Mouse (Mus musculus): ENCODE measurements around the gene Pparg. TPM values are rescaled to one million over a fixed set of nuclear protein-coding genes. Genes with fewer than 3 reads are reported as not detected.

Gene Pparg
- polyA plus RNA-seq, 2 experiments, result 0.67 to 1.7 TPM

DNA sequence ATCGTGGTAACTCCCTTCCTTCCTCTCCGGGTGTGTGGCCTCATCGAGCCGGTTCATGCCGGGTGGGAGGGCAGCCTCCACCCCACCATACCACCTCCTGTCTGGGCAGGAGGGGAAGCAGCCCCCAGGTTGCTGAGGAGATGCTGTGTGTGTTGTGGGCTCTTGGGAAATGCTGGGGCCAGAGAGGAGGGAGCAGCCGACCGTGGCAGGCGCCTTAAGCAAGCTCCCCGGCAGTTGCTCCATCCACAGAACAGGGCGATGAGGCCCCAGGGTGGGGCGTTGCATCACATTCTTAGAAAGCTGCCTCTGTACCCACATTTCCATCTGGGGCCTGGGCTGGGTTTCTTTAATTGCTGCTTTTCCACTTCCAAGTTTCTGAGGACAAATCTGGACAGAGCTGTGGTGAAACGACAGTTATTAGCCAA, 158.5 kb downstream of the Pparg start:
- TF ChIP-seq EP300 (IDR thresholded peaks at IDR 0.05; ENCODE audit: low read depth), result no peak
- no peak for TF ChIP-seq CTCF (IDR thresholded peaks at IDR 0.05; ENCODE audit: low read depth)
- H3K4me2 ChIP-seq (ENCODE audit: low read depth), result peak overlapping the region; percentile 44
- H3K27me3 ChIP-seq (ENCODE audit: control insufficient read depth, insufficient read depth, low read length), result no peaks in the 10 kb centered on the region
- ATAC-seq (ENCODE audit: insufficient read depth), result peak; percentile 48; the same call in 1 of the 2 replicates
- H3K9ac ChIP-seq (replicated peaks), result no peak overlapping the region
- no peak overlapping the region for H3K4me3 ChIP-seq (ENCODE audit: insufficient read depth in 1 of 2, low read depth in 2 of 2, low read length in 2 of 2)
- DNase-seq (ENCODE audit: low read depth in 3 of 3, low spot score in 3 of 3), result peak in 1 of 3 experiments; percentile 39
- H3K36me3 ChIP-seq (replicated peaks; ENCODE audit: control insufficient read depth, insufficient read depth, low read depth), result no peaks in the 10 kb centered on the region
- no peak overlapping the region for H3K27ac ChIP-seq
- H3K9me3 ChIP-seq (ENCODE audit: control insufficient read depth, low read length), result no peaks in the 10 kb centered on the region
- peaks cover 0 to 21% of the 10 kb centered on the region in 2 experiments; a peak in 3 of 4 replicates for H3K4me1 ChIP-seq (replicated peaks; ENCODE audit: control insufficient read depth in 2 of 2, insufficient read depth in 2 of 2, low read length in 1 of 2)
- 12% methylated on average over 12 of the region's 12 CpGs for WGBS (ENCODE audit: insufficient replicate concordance)

- H3K27ac ChIP-seq, result no peak overlapping the region
- ATAC-seq (ENCODE audit: insufficient read depth), result no peak
These were observed 161.2 kb downstream of the Pparg start for GRCm38 (mm10) chr6:115521923-115522322.

GRCm38 (mm10) chr6:115522691-115523146, 162.0 kb downstream of the Pparg start:
- ATAC-seq (ENCODE audit: insufficient read depth), result no peak
- no peak for TF ChIP-seq EP300 (IDR thresholded peaks at IDR 0.05; ENCODE audit: low read depth)
- no peak for TF ChIP-seq CTCF (IDR thresholded peaks at IDR 0.05; ENCODE audit: low read depth)
- H3K9me3 ChIP-seq (ENCODE audit: control insufficient read depth, low read length), result no peaks in the 10 kb centered on the region
- H3K27ac ChIP-seq, result no peak overlapping the region
- H3K36me3 ChIP-seq (replicated peaks; ENCODE audit: control insufficient read depth, insufficient read depth, low read depth), result no peaks in the 10 kb centered on the region
- H3K9ac ChIP-seq (replicated peaks), result no peak overlapping the region
- peaks cover 0 to 22% of the 10 kb centered on the region in 2 experiments; a peak in 3 of 4 replicates for H3K4me1 ChIP-seq (replicated peaks; ENCODE audit: control insufficient read depth in 2 of 2, insufficient read depth in 2 of 2, low read length in 1 of 2)
- H3K27me3 ChIP-seq (ENCODE audit: control insufficient read depth, insufficient read depth, low read length), result no peaks in the 10 kb centered on the region
- H3K4me2 ChIP-seq (ENCODE audit: low read depth), result no peak overlapping the region
- H3K4me3 ChIP-seq (ENCODE audit: insufficient read depth in 1 of 2, low read depth in 2 of 2, low read length in 2 of 2), result no peak overlapping the region
- no peak for DNase-seq (ENCODE audit: low read depth in 3 of 3, low spot score in 3 of 3)
- WGBS (ENCODE audit: insufficient replicate concordance), result 53% methylated on average over 6 of the region's 6 CpGs

More at GRCm38 (mm10) chr6:115521923-115522322, 161.2 kb downstream of the Pparg start:
- no peaks in the 10 kb centered on the region for H3K36me3 ChIP-seq (replicated peaks; ENCODE audit: control insufficient read depth, insufficient read depth, low read depth)
- no peaks in the 10 kb centered on the region for H3K27me3 ChIP-seq (ENCODE audit: control insufficient read depth, insufficient read depth, low read length)
- DNase-seq (ENCODE audit: low read depth in 3 of 3, low spot score in 3 of 3), result no peak
- WGBS (ENCODE audit: insufficient replicate concordance), result 20% methylated on average over 1 of the region's 1 CpGs
- no peak overlapping the region for H3K9ac ChIP-seq (replicated peaks)
- H3K4me1 ChIP-seq (replicated peaks; ENCODE audit: control insufficient read depth in 2 of 2, insufficient read depth in 2 of 2, low read length in 1 of 2), result peaks cover 0 to 23% of the 10 kb centered on the region in 2 experiments; a peak in 3 of 4 replicates
- no peak overlapping the region for H3K4me3 ChIP-seq (ENCODE audit: insufficient read depth in 1 of 2, low read depth in 2 of 2, low read length in 2 of 2)
- no peak overlapping the region for H3K4me2 ChIP-seq (ENCODE audit: low read depth)
- TF ChIP-seq CTCF (IDR thresholded peaks at IDR 0.05; ENCODE audit: low read depth) (no peak), EP300 (IDR thresholded peaks at IDR 0.05; ENCODE audit: low read depth) (no peak)
- no peaks in the 10 kb centered on the region for H3K9me3 ChIP-seq (ENCODE audit: control insufficient read depth, low read length)

- Histone ChIP-seq H3K9me3 (ENCODE audit: control insufficient read depth, low read length) (no peaks in the 10 kb centered on the region), H3K27ac (no peak overlapping the region), H3K4me3 (ENCODE audit: insufficient read depth in 1 of 2, low read depth in 2 of 2, low read length in 2 of 2) (no peak overlapping the region), H3K4me2 (ENCODE audit: low read depth) (no peak overlapping the region), H3K36me3 (replicated peaks; ENCODE audit: control insufficient read depth, insufficient read depth, low read depth) (no peaks in the 10 kb centered on the region), H3K9ac (replicated peaks) (no peak overlapping the region), H3K27me3 (ENCODE audit: control insufficient read depth, insufficient read depth, low read length) (no peaks in the 10 kb centered on the region), H3K4me1 (replicated peaks; ENCODE audit: control insufficient read depth in 2 of 2, insufficient read depth in 2 of 2, low read length in 1 of 2) (peaks cover 0 to 20% of the 10 kb centered on the region in 2 experiments; a peak in 3 of 4 replicates)
- no peak for TF ChIP-seq CTCF (IDR thresholded peaks at IDR 0.05; ENCODE audit: low read depth)
- no peak for TF ChIP-seq EP300 (IDR thresholded peaks at IDR 0.05; ENCODE audit: low read depth)
- ATAC-seq (ENCODE audit: insufficient read depth) (no peak), DNase-seq (ENCODE audit: low read depth in 3 of 3, low spot score in 3 of 3) (no peak)
- 50% methylated on average over 9 of the region's 9 CpGs for whole genome bisulfite sequencing (ENCODE audit: insufficient replicate concordance)
These were observed 162.4 kb downstream of the Pparg start for GRCm38 (mm10) chr6:115523201-115523600.

GRCm38 (mm10) chr6:115524449-115524990, 163.8 kb downstream of the Pparg start:
- no peak for ATAC-seq (ENCODE audit: insufficient read depth)
- TF ChIP-seq EP300 (IDR thresholded peaks at IDR 0.05; ENCODE audit: low read depth), result no peak
- TF ChIP-seq CTCF (IDR thresholded peaks at IDR 0.05; ENCODE audit: low read depth), result no peak

More at GRCm38 (mm10) chr6:115524449-115524990, 163.8 kb downstream of the Pparg start:
- Histone ChIP-seq H3K4me2 (ENCODE audit: low read depth) (no peak overlapping the region), H3K4me3 (ENCODE audit: insufficient read depth in 1 of 2, low read depth in 2 of 2, low read length in 2 of 2) (no peak overlapping the region), H3K27ac (no peak overlapping the region), H3K9ac (replicated peaks) (no peak overlapping the region), H3K36me3 (replicated peaks; ENCODE audit: control insufficient read depth, insufficient read depth, low read depth) (no peaks in the 10 kb centered on the region), H3K27me3 (ENCODE audit: control insufficient read depth, insufficient read depth, low read length) (no peaks in the 10 kb centered on the region), H3K9me3 (ENCODE audit: control insufficient read depth, low read length) (no peaks in the 10 kb centered on the region), H3K4me1 (replicated peaks; ENCODE audit: control insufficient read depth in 2 of 2, insufficient read depth in 2 of 2, low read length in 1 of 2) (peaks cover 0 to 10% of the 10 kb centered on the region in 2 experiments; a peak in 2 of 4 replicates)
- WGBS (ENCODE audit: insufficient replicate concordance), result 66% methylated on average over 9 of the region's 9 CpGs
- no peak for DNase-seq (ENCODE audit: low read depth in 3 of 3, low spot score in 3 of 3)
